Comparison of ENCODE assay signal across 7 mouse cellular contexts in genomic region chr11:77629476-77629875, GRCm38 (mm10). TPM values are rescaled to one million over a fixed set of nuclear protein-coding genes. Genes with fewer than 3 reads are reported as not detected.
DNase-seq lines count a peak whose midpoint lies in the region; ATAC-seq lines count a peak whose summit lies in the region.

No protein-coding gene starts in this region.

- 0 out of 2 replicates have a peak, but pooled peaks cover 7% of the 10 kb centered on the region for H3K27me3 ChIP-seq in kidney, embryonic 15.5 days

- no peak overlapping the region for H3K4me2 ChIP-seq in kidney, embryonic 15.5 days

- 0 out of 2 replicates have a peak overlapping the region, but pooled peaks have one; percentile 13 for H3K27ac ChIP-seq in kidney, embryonic 15.5 days

- H3K36me3 ChIP-seq in kidney, embryonic 15.5 days: no peaks in the 10 kb centered on the region

- peaks cover 22% of the 10 kb centered on the region for H3K4me1 ChIP-seq in kidney, embryonic 15.5 days

- DNase-seq in kidney, postnatal 10 days: no peak
- DNase-seq in Muller cell, postnatal 12 days (ENCODE audit: inconsistent ontology term): peak; percentile 60
- no peak for DNase-seq in spleen, postnatal 14 days (ENCODE audit: low spot score in 2 of 2)
- DNase-seq in frontal cortex, postnatal 14 days (ENCODE audit: low spot score in 2 of 2): no peak

- ATAC-seq in kidney, embryonic 15.5 days (replicated peaks; ENCODE audit: low FRiP score): no peak
- peak; percentile 58; the same call in 1 of the 2 replicates for ATAC-seq in erythroblast, adult 5-6 weeks (replicated peaks; ENCODE audit: low FRiP score, poor library complexity, severe bottlenecking)
- ATAC-seq in monocyte, adult 5-6 weeks (replicated peaks; ENCODE audit: insufficient number of reproducible peaks, low FRiP score, low TSS enrichment, poor library complexity, severe bottlenecking): 0 out of 2 replicates have a peak, but pooled peaks have one; percentile 44

- H3K9me3 ChIP-seq in kidney, embryonic 15.5 days (replicated peaks): no peaks in the 10 kb centered on the region

- H3K4me3 ChIP-seq in kidney, embryonic 15.5 days (replicated peaks): no peak overlapping the region

- WGBS in kidney, embryonic 15.5 days: 0% methylated on average over 1 of the region's 1 CpGs

- H3K9ac ChIP-seq in kidney, embryonic 15.5 days: no peak overlapping the region

RNA-seq across cellular contexts. Expression of gene Taok1, which starts 21.9 kb away (rescaled TPM):
- polyA plus RNA-seq in kidney, embryonic 15.5 days (2015; fragmentation: Nextera tagmentation; extraction: Ambion mirVana): 15.5 and 15.9 TPM in 2 replicates
- total RNA-seq in erythroblast, adult 5-6 weeks (2015; ENCODE audit: low replicate concordance): 9.8 and 20.9 TPM in 2 replicates
- 24.4 and 25.3 TPM in 2 replicates for total RNA-seq in erythroblast, adult 5-6 weeks (2017; ENCODE audit: low replicate concordance)
- total RNA-seq in monocyte, adult 5-6 weeks (2017): 63.1 to 91.5 TPM (median 68.0 TPM) in 3 replicates

RNA-seq across cellular contexts. Expression of gene Nufip2, which starts 56.5 kb away (rescaled TPM):
- 4.0 and 5.2 TPM in 2 replicates for polyA plus RNA-seq in kidney, embryonic 15.5 days (2015; fragmentation: Nextera tagmentation; extraction: Ambion mirVana)
- total RNA-seq in erythroblast, adult 5-6 weeks (2015; ENCODE audit: low replicate concordance): 17.8 and 29.8 TPM in 2 replicates
- total RNA-seq in erythroblast, adult 5-6 weeks (2017; ENCODE audit: low replicate concordance): 21.2 and 25.6 TPM in 2 replicates
- 135 to 169 TPM (median 146 TPM) in 3 replicates for total RNA-seq in monocyte, adult 5-6 weeks (2017)
